Comparison of ENCODE assay signal across 9 mouse cellular contexts in the genomic region with DNA sequence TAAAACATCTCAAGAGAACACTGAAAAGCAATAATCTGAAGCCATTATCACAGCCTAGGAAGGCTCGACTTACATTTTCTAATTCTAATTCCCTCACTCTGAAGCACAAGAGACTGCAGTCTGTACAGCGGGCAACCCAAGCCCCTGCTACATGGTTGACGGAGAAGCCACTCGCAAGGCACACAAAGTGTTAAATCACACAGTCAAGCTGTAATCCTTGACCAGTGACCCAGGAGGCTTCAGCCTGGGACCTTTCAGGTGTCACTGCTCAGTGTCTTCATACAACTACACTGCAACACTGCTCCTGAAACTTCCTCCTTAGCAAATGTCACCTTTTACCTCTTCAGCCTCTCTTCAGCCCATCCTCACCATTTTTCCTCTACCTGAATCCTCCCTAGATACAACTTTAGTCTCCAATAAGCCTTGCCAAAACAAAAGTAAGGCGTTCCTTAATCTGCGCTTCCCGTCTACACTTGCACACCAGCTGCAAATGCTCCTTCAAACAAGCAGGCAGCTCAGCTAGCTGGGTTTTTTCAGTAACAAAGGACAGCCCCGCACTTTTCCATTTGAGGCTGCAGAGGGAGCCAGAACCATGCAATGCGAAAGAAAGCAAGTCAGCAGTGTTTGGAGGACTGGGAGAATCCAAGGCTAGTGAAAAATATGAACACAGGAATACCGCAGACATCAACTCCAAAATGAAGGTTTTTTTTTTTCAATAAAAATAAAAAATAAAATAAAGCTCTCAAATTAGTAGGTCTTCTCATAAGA.
DNase-seq lines count a peak whose midpoint lies in the region; ATAC-seq and TF ChIP-seq lines count a peak whose summit lies in the region.
"Had no signal": no experiment of that assay in that cellular context is flagged by ENCODE, and none has a peak within 500 bp of the region (broad histone marks: within the 10 kb centered on the region; RNA-seq: fewer than 3 reads in every experiment).

No protein-coding gene starts in this region.

- no peaks in the 10 kb centered on the region for H3K27me3 ChIP-seq in intestine, postnatal 0 days (replicated peaks; ENCODE audit: control insufficient read depth, insufficient read depth, low read length)
- no peaks in the 10 kb centered on the region for H3K27me3 ChIP-seq in midbrain, embryonic 11.5 days (ENCODE audit: control insufficient read depth, insufficient read depth, low read length)
- no peaks in the 10 kb centered on the region for H3K27me3 ChIP-seq in stomach, embryonic 14.5 days (ENCODE audit: control insufficient read depth, insufficient read depth, low read length)
- H3K27me3 ChIP-seq: limb, embryonic 12.5 days had no signal

- intact Hi-C loops in left cerebral cortex, postnatal 10 days (cut with DNase I): loop anchor here (5.0 to 10.0 kb wide), 4 partner anchors 311 to 1833 kb away; partner anchors contain the start of gene Auts2

- peak; percentile 95 for TF ChIP-seq CTCF in intestine, postnatal 0 days (IDR thresholded peaks at IDR 0.05; ENCODE audit: low read depth)

- DNase-seq in cerebellum, adult 11 months: peak; percentile 58
- peak; percentile 64 for DNase-seq in embryo, embryonic 9.5 days (ENCODE audit: extremely low spot score)
- peak; percentile 51 to 76 for DNase-seq in heart, adult 18-20 months
- DNase-seq in left cerebral cortex, postnatal 10 days (ENCODE audit: extremely low spot score in 1 of 2, low spot score in 2 of 2): peak; percentile 58 to 79
- peak; percentile 94 for DNase-seq in midbrain, embryonic 11.5 days (ENCODE audit: low spot score, missing footprints)

- no peak overlapping the region for H3K27ac ChIP-seq in intestine, postnatal 0 days (ENCODE audit: low read depth, low read length)
- no peak overlapping the region for H3K27ac ChIP-seq in midbrain, embryonic 11.5 days (ENCODE audit: low read depth, low read length)
- no peak overlapping the region for H3K27ac ChIP-seq in stomach, embryonic 14.5 days (ENCODE audit: low read length)
- H3K27ac ChIP-seq: limb, embryonic 12.5 days had no signal

- WGBS in intestine, postnatal 0 days: 45% methylated on average over 10 of the region's 10 CpGs
- 28% methylated on average over 10 of the region's 10 CpGs for WGBS in midbrain, embryonic 11.5 days
- WGBS in stomach, embryonic 14.5 days: 27% methylated on average over 10 of the region's 10 CpGs

- H3K9ac ChIP-seq in intestine, postnatal 0 days (ENCODE audit: low read depth, low read length): no peak overlapping the region
- peak overlapping the region; percentile 21; the same call in 1 of the 2 replicates for H3K9ac ChIP-seq in midbrain, embryonic 11.5 days (ENCODE audit: low read length)
- no peak overlapping the region for H3K9ac ChIP-seq in stomach, embryonic 14.5 days (replicated peaks; ENCODE audit: low read depth, low read length)
- H3K9ac ChIP-seq: limb, embryonic 12.5 days had no signal

- no peak for ATAC-seq in cerebellum, adult (ENCODE audit: insufficient number of reproducible peaks, low FRiP score, low TSS enrichment)
- no peak for ATAC-seq in intestine, postnatal 0 days
- peak; percentile 76 for ATAC-seq in midbrain, embryonic 11.5 days (ENCODE audit: low FRiP score)
- ATAC-seq in stomach, embryonic 14.5 days (ENCODE audit: insufficient number of reproducible peaks, insufficient read depth, low FRiP score, low read depth): peak; percentile 79; the same call in 1 of the 2 replicates

- H3K4me2 ChIP-seq in intestine, postnatal 0 days (replicated peaks; ENCODE audit: low read depth): no peak overlapping the region
- H3K4me2 ChIP-seq in midbrain, embryonic 11.5 days: no peak overlapping the region
- H3K4me2 ChIP-seq in stomach, embryonic 14.5 days (replicated peaks; ENCODE audit: low read depth, low read length): no peak overlapping the region
- H3K4me2 ChIP-seq: limb, embryonic 12.5 days had no signal

- H3K4me3 ChIP-seq in intestine, postnatal 0 days (ENCODE audit: low read depth, low read length): no peak overlapping the region
- no peak overlapping the region for H3K4me3 ChIP-seq in midbrain, embryonic 11.5 days (ENCODE audit: low read depth, low read length)
- H3K4me3 ChIP-seq in stomach, embryonic 14.5 days (ENCODE audit: low read depth, low read length): no peak overlapping the region
- H3K4me3 ChIP-seq: limb, embryonic 12.5 days had no signal

- no peaks in the 10 kb centered on the region for H3K36me3 ChIP-seq in intestine, postnatal 0 days (ENCODE audit: control insufficient read depth, insufficient read depth)
- H3K36me3 ChIP-seq in midbrain, embryonic 11.5 days (ENCODE audit: control insufficient read depth, insufficient read depth, low read length): no peaks in the 10 kb centered on the region
- no peaks in the 10 kb centered on the region for H3K36me3 ChIP-seq in stomach, embryonic 14.5 days (ENCODE audit: control insufficient read depth, insufficient read depth, low read length)
- H3K36me3 ChIP-seq: limb, embryonic 12.5 days had no signal

- H3K9me3 ChIP-seq in intestine, postnatal 0 days (ENCODE audit: control insufficient read depth): no peaks in the 10 kb centered on the region
- H3K9me3 ChIP-seq in midbrain, embryonic 11.5 days (ENCODE audit: control insufficient read depth, low read length): no peaks in the 10 kb centered on the region
- no peaks in the 10 kb centered on the region for H3K9me3 ChIP-seq in stomach, embryonic 14.5 days (ENCODE audit: control insufficient read depth, low read depth, low read length)
- H3K9me3 ChIP-seq: limb, embryonic 12.5 days had no signal

- H3K4me1 ChIP-seq in intestine, postnatal 0 days (replicated peaks; ENCODE audit: control insufficient read depth, insufficient read depth, low read length): peaks cover 3% of the 10 kb centered on the region
- H3K4me1 ChIP-seq in midbrain, embryonic 11.5 days (ENCODE audit: control insufficient read depth, insufficient read depth, low read length): peaks cover 15% of the 10 kb centered on the region
- H3K4me1 ChIP-seq in stomach, embryonic 14.5 days (ENCODE audit: control insufficient read depth, insufficient read depth, low read length): peaks cover 22% of the 10 kb centered on the region

Comparison
In these comparisons a context has a peak if more than half of its experiments do, and no peak if none do; other contexts are left out.
1. ATAC-seq: peak in midbrain, embryonic 11.5 days (single experiment) and stomach, embryonic 14.5 days (single experiment); none in cerebellum, adult (single experiment) and intestine, postnatal 0 days (single experiment).
2. Peak in every context shown above with its lines, with median percentiles within 50 percentile points of each other: DNase-seq.